Mouse (Mus musculus): ENCODE data around the gene Adgrl3.

DNA sequence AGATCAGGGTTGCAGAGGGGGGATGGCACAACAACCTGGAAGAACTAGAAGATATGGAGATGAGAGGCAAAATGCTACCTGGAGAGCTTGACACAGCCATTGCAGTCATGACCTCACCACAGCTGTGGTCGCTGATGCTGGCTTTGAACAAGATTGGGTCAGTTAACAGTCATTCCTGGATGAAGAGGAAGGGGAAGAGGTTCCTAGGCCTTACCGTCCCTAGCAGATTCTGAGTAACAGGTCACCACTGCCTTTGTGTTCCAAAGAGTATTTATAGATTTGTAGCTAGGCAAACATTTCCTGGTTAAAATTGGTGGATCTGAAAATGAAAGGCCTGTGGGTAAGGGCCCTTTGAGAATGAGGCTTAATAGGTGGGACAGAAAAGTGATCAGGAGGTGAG lies 618.5 kb downstream of the Adgrl3 start:
- TF ChIP-seq EP300 (IDR thresholded peaks at IDR 0.05; ENCODE audit: low read depth in 1 of 2, low read length in 2 of 2) (no peak), USF1 (IDR thresholded peaks at IDR 0.05; ENCODE audit: low read depth, low read length) (no peak), POLR2A (IDR thresholded peaks at IDR 0.05; ENCODE audit: control insufficient read depth in 1 of 2, insufficient read depth in 1 of 2, low read depth in 1 of 2, low read length in 2 of 2, poor library complexity in 1 of 2) (no peak)
